Comparison of ENCODE assay signal across 10 mouse cellular contexts in the genomic region with DNA sequence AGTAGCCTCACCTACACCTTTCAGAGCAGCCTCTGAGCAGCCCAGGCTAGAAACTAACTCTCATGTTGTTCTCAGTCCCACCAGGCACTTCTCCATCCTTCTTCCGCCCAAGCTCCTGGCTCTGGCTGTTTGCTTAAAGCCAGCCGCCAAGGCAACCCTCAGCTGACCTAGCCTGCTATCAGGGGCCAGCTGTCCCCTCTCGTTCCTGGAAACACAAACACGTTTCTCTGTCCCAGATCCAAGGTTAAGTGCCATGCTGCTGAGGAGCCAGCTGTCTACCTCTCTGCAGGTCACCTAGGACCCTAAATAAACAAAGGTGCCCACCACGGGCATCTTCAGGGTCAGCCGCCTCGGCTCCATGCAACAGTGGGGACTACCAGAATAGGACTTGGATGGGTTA. TPM values are rescaled to one million over a fixed set of nuclear protein-coding genes. Genes with fewer than 3 reads are reported as not detected.
DNase-seq lines count a peak whose midpoint lies in the region; ATAC-seq and TF ChIP-seq lines count a peak whose summit lies in the region.
"Had no signal": no experiment of that assay in that cellular context is flagged by ENCODE, and none has a peak within 500 bp of the region (broad histone marks: within the 10 kb centered on the region; RNA-seq: fewer than 3 reads in every experiment).

No protein-coding gene starts in this region.

- H3K36me3 ChIP-seq in lung, embryonic 14.5 days (ENCODE audit: insufficient read depth) = no peaks in the 10 kb centered on the region
- H3K36me3 ChIP-seq in embryonic facial prominence, embryonic 10.5 days (replicated peaks) = no peaks in the 10 kb centered on the region
- no peaks in the 10 kb centered on the region for H3K36me3 ChIP-seq in heart, postnatal 0 days (replicated peaks; ENCODE audit: control insufficient read depth, insufficient read depth, low read length)
- no peaks in the 10 kb centered on the region for H3K36me3 ChIP-seq in stomach, embryonic 14.5 days (ENCODE audit: control insufficient read depth, insufficient read depth, low read length)
- H3K36me3 ChIP-seq: embryonic facial prominence, embryonic 13.5 days; hindbrain, embryonic 12.5 days had no signal

- no peak overlapping the region for H3K4me3 ChIP-seq in lung, embryonic 14.5 days (ENCODE audit: low read depth, low read length)
- no peak overlapping the region for H3K4me3 ChIP-seq in lung, adult 2 months (replicated peaks; ENCODE audit: extremely low read depth, low read depth, low read length)
- no peak overlapping the region for H3K4me3 ChIP-seq in embryonic facial prominence, embryonic 10.5 days
- H3K4me3 ChIP-seq in heart, postnatal 0 days (ENCODE audit: low read depth, low read length) = no peak overlapping the region
- H3K4me3 ChIP-seq in stomach, embryonic 14.5 days (ENCODE audit: low read depth, low read length) = no peak overlapping the region
- H3K4me3 ChIP-seq: embryonic facial prominence, embryonic 13.5 days; hindbrain, embryonic 12.5 days; myocyte had no signal

- no peak overlapping the region for H3K9ac ChIP-seq in lung, embryonic 14.5 days
- H3K9ac ChIP-seq in heart, postnatal 0 days (replicated peaks; ENCODE audit: low read depth, low read length) = no peak overlapping the region
- no peak overlapping the region for H3K9ac ChIP-seq in stomach, embryonic 14.5 days (replicated peaks; ENCODE audit: low read depth, low read length)
- H3K9ac ChIP-seq: embryonic facial prominence, embryonic 13.5 days; hindbrain, embryonic 12.5 days had no signal

- no peak for TF ChIP-seq CTCF in lung, embryonic 14.5 days (IDR thresholded peaks at IDR 0.05; ENCODE audit: low read depth)
- no peak for TF ChIP-seq CTCF in lung, adult 2 months (IDR thresholded peaks at IDR 0.05; ENCODE audit: insufficient read depth, low read length)
- no peak for TF ChIP-seq CTCF in heart, postnatal 0 days (IDR thresholded peaks at IDR 0.05; ENCODE audit: low read depth)

- TF ChIP-seq EP300 in heart, postnatal 0 days (IDR thresholded peaks at IDR 0.05; ENCODE audit: low read depth) = peak; percentile 37; the same call in 1 of the 2 replicates

- H3K9me3 ChIP-seq in lung, embryonic 14.5 days (ENCODE audit: low read depth, low read length) = no peaks in the 10 kb centered on the region
- no peaks in the 10 kb centered on the region for H3K9me3 ChIP-seq in embryonic facial prominence, embryonic 10.5 days
- no peaks in the 10 kb centered on the region for H3K9me3 ChIP-seq in heart, postnatal 0 days (replicated peaks; ENCODE audit: control insufficient read depth, low read length)
- H3K9me3 ChIP-seq in stomach, embryonic 14.5 days (ENCODE audit: control insufficient read depth, low read depth, low read length) = no peaks in the 10 kb centered on the region
- H3K9me3 ChIP-seq: embryonic facial prominence, embryonic 13.5 days; hindbrain, embryonic 12.5 days had no signal

- DNase-seq in lung, embryonic 14.5 days = no peak
- no peak for DNase-seq in lung, adult 2 months
- DNase-seq in embryonic facial prominence, embryonic 10.5 days (ENCODE audit: low spot score) = no peak
- DNase-seq in heart, postnatal 0 days (ENCODE audit: low spot score) = peak; percentile 76
- no peak for DNase-seq in retina, postnatal 1 day

- WGBS in lung, embryonic 14.5 days = 23% methylated on average over 7 of the region's 7 CpGs
- WGBS in lung, adult 2 months = 47% methylated on average over 7 of the region's 7 CpGs
- WGBS in embryonic facial prominence, embryonic 10.5 days = 64% methylated on average over 7 of the region's 7 CpGs
- 27% methylated on average over 7 of the region's 7 CpGs for WGBS in heart, postnatal 0 days
- 35% methylated on average over 7 of the region's 7 CpGs for WGBS in stomach, embryonic 14.5 days

- peak overlapping the region; percentile 15; the same call in 1 of the 2 replicates for H3K4me2 ChIP-seq in lung, embryonic 14.5 days
- peak overlapping the region; percentile 38; the same call in 1 of the 2 replicates for H3K4me2 ChIP-seq in heart, postnatal 0 days (ENCODE audit: low read depth, low read length)
- H3K4me2 ChIP-seq in stomach, embryonic 14.5 days (replicated peaks; ENCODE audit: low read depth, low read length) = no peak overlapping the region
- H3K4me2 ChIP-seq: embryonic facial prominence, embryonic 13.5 days; hindbrain, embryonic 12.5 days had no signal

- no peak for TF ChIP-seq POLR2A in lung, adult 2 months (IDR thresholded peaks at IDR 0.05; ENCODE audit: borderline replicate concordance, extremely low read depth, low read depth, low read length)

- H3K27ac ChIP-seq in lung, embryonic 14.5 days (ENCODE audit: low read depth) = peak overlapping the region; percentile 67
- peak overlapping the region; percentile 15; the same call in 1 of the 2 replicates for H3K27ac ChIP-seq in embryonic facial prominence, embryonic 10.5 days (replicated peaks)
- peak overlapping the region; percentile 87 for H3K27ac ChIP-seq in heart, postnatal 0 days (ENCODE audit: low read depth)
- no peak overlapping the region; the same call in 1 of the 2 replicates for H3K27ac ChIP-seq in stomach, embryonic 14.5 days (ENCODE audit: low read length)
- H3K27ac ChIP-seq: embryonic facial prominence, embryonic 13.5 days had no signal

- no peaks in the 10 kb centered on the region for H3K27me3 ChIP-seq in lung, embryonic 14.5 days (ENCODE audit: insufficient read depth, low read length)
- 0 out of 2 replicates have a peak, but pooled peaks cover 3% of the 10 kb centered on the region for H3K27me3 ChIP-seq in embryonic facial prominence, embryonic 10.5 days (replicated peaks; ENCODE audit: low read depth, poor library complexity, severe bottlenecking)
- H3K27me3 ChIP-seq in heart, postnatal 0 days (ENCODE audit: control insufficient read depth, insufficient read depth, low read length) = no peaks in the 10 kb centered on the region
- no peaks in the 10 kb centered on the region for H3K27me3 ChIP-seq in stomach, embryonic 14.5 days (ENCODE audit: control insufficient read depth, insufficient read depth, low read length)
- H3K27me3 ChIP-seq: embryonic facial prominence, embryonic 13.5 days; hindbrain, embryonic 12.5 days had no signal

- ATAC-seq in lung, embryonic 14.5 days (ENCODE audit: insufficient read depth) = no peak
- peak; percentile 66 for ATAC-seq in heart, postnatal 0 days (ENCODE audit: insufficient read depth, low read depth)
- peak; percentile 39; the same call in 1 of the 2 replicates for ATAC-seq in stomach, embryonic 14.5 days (ENCODE audit: insufficient number of reproducible peaks, insufficient read depth, low FRiP score, low read depth)
- ATAC-seq in megakaryocyte progenitor cell, adult 5-6 weeks (replicated peaks; ENCODE audit: poor library complexity) = no peak

- H3K4me1 ChIP-seq in lung, embryonic 14.5 days (ENCODE audit: insufficient read depth) = peaks cover 6% of the 10 kb centered on the region; the same call in 1 of the 2 replicates
- H3K4me1 ChIP-seq in lung, adult 2 months (ENCODE audit: control insufficient read depth, insufficient read depth, low read length) = peaks cover 16% of the 10 kb centered on the region
- peaks cover 45% of the 10 kb centered on the region for H3K4me1 ChIP-seq in embryonic facial prominence, embryonic 10.5 days
- H3K4me1 ChIP-seq in heart, postnatal 0 days (ENCODE audit: control insufficient read depth, insufficient read depth) = peaks cover 25% of the 10 kb centered on the region
- peaks cover 14% of the 10 kb centered on the region for H3K4me1 ChIP-seq in stomach, embryonic 14.5 days (ENCODE audit: control insufficient read depth, insufficient read depth, low read length)

RNA-seq across cellular contexts. Expression of a gene that starts 12.4 kb away (rescaled TPM):
- polyA plus RNA-seq in lung, embryonic 14.5 days (2014; fragmentation: Nextera tagmentation; extraction: Ambion mirVana) = 5.3 and 6.7 TPM in 2 replicates
- 15.5 and 17.7 TPM in 2 replicates for polyA plus RNA-seq in lung, adult 2 months (2012; rRNA removed)
- 2.2 and 3.5 TPM in 2 replicates for polyA plus RNA-seq in embryonic facial prominence, embryonic 10.5 days (2016; fragmentation: Nextera tagmentation; extraction: Ambion mirVana)
- total RNA-seq in heart, postnatal 0 days (2014; rRNA removed; ENCODE audit: low replicate concordance) = 15.6 and 28.7 TPM in 2 replicates
- 15.0 and 15.5 TPM in 2 replicates for polyA plus RNA-seq in heart, postnatal 0 days (2015; fragmentation: Nextera tagmentation; extraction: Ambion mirVana)
- polyA plus RNA-seq in stomach, embryonic 14.5 days (2014; fragmentation: Nextera tagmentation; extraction: Ambion mirVana) = 8.6 and 10.6 TPM in 2 replicates
- total RNA-seq in megakaryocyte progenitor cell, adult 5-6 weeks (2015) = 0.91 and 0.93 TPM in 2 replicates
- total RNA-seq in megakaryocyte progenitor cell, adult 5-6 weeks (2017) = 0.54 and 0.74 TPM in 2 replicates

Comparison
In these comparisons a context has a peak if more than half of its experiments do, and no peak if none do; other contexts are left out.
1. ATAC-seq: peak in heart, postnatal 0 days (single experiment) and stomach, embryonic 14.5 days (single experiment); none in lung, embryonic 14.5 days (single experiment) and megakaryocyte progenitor cell, adult 5-6 weeks (single experiment).